Mouse (Mus musculus) myocyte (in vitro differentiated cells): Measurements from ENCODE around the gene Tmem101. TPM values are rescaled to one million over a fixed set of nuclear protein-coding genes. Genes with fewer than 3 reads are reported as not detected.

Experiments used
- H3K27me3 ChIP-seq: one replicate; pipeline ENCODE4 v1.6.1; 2011; ENCODE audit not compliant: control insufficient read depth, insufficient read depth, insufficient read length
- H3K36me3 ChIP-seq: one replicate; pipeline ENCODE4 v1.6.1; 2011; ENCODE audit not compliant: control insufficient read depth, insufficient read depth
- H3K4me2 ChIP-seq: one replicate; pipeline ENCODE4 v1.6.1; 2011; ENCODE audit warnings: low read depth, control low read depth
- H3K4me3 ChIP-seq: one replicate; pipeline ENCODE4 v1.5.1; 2011; ENCODE audit warnings: mild to moderate bottlenecking, control low read depth, moderate library complexity
- H3K79me2 ChIP-seq: one replicate; pipeline ENCODE4 v1.6.1; 2011; ENCODE audit not compliant: control insufficient read depth, insufficient read depth
- H3ac ChIP-seq: one replicate; pipeline ENCODE4 v1.6.1; 2011; ENCODE audit not compliant: control insufficient read depth, insufficient read length
- CEBPB ChIP-seq: IDR thresholded peaks from 2 replicates; pipeline ENCODE4 v1.6.1; 2011; ENCODE audit warnings: mild to moderate bottlenecking, moderate library complexity; ENCODE audit not compliant: poor library complexity, insufficient read depth, severe bottlenecking
- E2F4 ChIP-seq: IDR thresholded peaks from one replicate; pipeline ENCODE4 v1.6.1; 2011; ENCODE audit warnings: mild to moderate bottlenecking, control low read depth, moderate library complexity; ENCODE audit not compliant: insufficient read depth
- MAX ChIP-seq: IDR thresholded peaks from one replicate; pipeline ENCODE4 v1.6.1; 2011; ENCODE audit warnings: low read depth, mild to moderate bottlenecking, control low read depth
- MYOD1 ChIP-seq, 3 experiments: IDR thresholded peaks; one replicate each; pipeline ENCODE4 v1.6.1; 2011; ENCODE audit warnings: control low read depth in 2 of 3, low read depth in 2 of 3, mild to moderate bottlenecking in 2 of 3, moderate library complexity in 1 of 3; ENCODE audit not compliant: insufficient read length in 2 of 3, control insufficient read depth in 1 of 3
- MYOG ChIP-seq, 3 experiments: IDR thresholded peaks; one replicate each; pipeline ENCODE4 v1.6.1; 2011; ENCODE audit warnings: control low read depth in 2 of 3, low read depth in 2 of 3, mild to moderate bottlenecking in 2 of 3; ENCODE audit not compliant: insufficient read length in 2 of 3, control insufficient read depth in 1 of 3, insufficient read depth in 1 of 3
- POLR2A ChIP-seq: IDR thresholded peaks from one replicate; pipeline ENCODE4 v1.6.1; 2011; ENCODE audit warnings: low read depth, mild to moderate bottlenecking, control low read depth, moderate library complexity; ENCODE audit not compliant: insufficient read length
- POLR2AphosphoS2 ChIP-seq: IDR thresholded peaks from one replicate; pipeline ENCODE4 v1.6.1; 2011; ENCODE audit warnings: low read depth, control low read depth; ENCODE audit not compliant: insufficient read length
- REST ChIP-seq: IDR thresholded peaks from one replicate; pipeline ENCODE4 v1.6.1; 2011; ENCODE audit warnings: mild to moderate bottlenecking, control low read depth, moderate library complexity; ENCODE audit not compliant: insufficient read depth, insufficient read length
- SRF ChIP-seq: IDR thresholded peaks from one replicate; pipeline ENCODE4 v1.6.1; 2011; ENCODE audit warnings: low read depth; ENCODE audit not compliant: control insufficient read depth, insufficient read length
- TCF12 ChIP-seq: IDR thresholded peaks from one replicate; pipeline ENCODE4 v1.6.1; 2011; ENCODE audit warnings: mild to moderate bottlenecking, control low read depth; ENCODE audit not compliant: poor library complexity, insufficient read depth, severe bottlenecking
- TCF3 ChIP-seq: IDR thresholded peaks from one replicate; pipeline ENCODE4 v1.6.1; 2011; ENCODE audit warnings: low read depth, control low read depth; ENCODE audit not compliant: insufficient read length
- USF1 ChIP-seq: IDR thresholded peaks from one replicate; pipeline ENCODE4 v1.6.1; 2011; ENCODE audit warnings: low read depth, mild to moderate bottlenecking, control low read depth, moderate library complexity
- polyA plus RNA-seq: library from polyadenylated mRNA; unstranded; fragments of >200 nt; fragmentation: generic; extraction: Trizol; gene quantifications from one replicate; pipeline ENCODE4 v1.2.1, GENCODE M21; 2012; ENCODE audit warnings: missing spikeins

Gene Tmem101
- polyA plus RNA-seq, 1 experiment: 37.7 TPM

DNA sequence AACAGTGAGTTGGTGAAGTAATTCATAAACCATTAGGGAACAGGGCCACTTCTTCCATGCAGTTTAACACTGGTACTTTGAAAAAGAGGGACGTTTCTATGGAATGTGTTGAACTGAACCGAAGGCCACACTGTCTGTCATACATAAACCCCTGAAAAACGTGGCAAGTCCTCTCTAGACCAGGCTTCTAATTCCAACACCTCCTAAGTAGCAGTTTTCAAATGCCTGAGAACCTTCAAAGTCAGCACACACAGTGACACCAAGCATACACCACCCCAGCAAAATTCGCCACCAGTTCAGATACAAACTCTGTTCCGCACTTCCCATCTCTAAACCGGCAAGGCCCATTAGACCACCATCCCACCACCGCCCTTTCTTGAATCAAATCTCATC is 28.0 kb upstream of the Tmem101 start:
- Histone ChIP-seq H3K36me3 (peaks cover 17% of the 10 kb centered on the region), H3ac (peak overlapping the region; percentile 100), H3K4me2 (peak overlapping the region; percentile 99), H3K79me2 (peaks cover 57% of the 10 kb centered on the region), H3K27me3 (no peaks in the 10 kb centered on the region), H3K4me3 (peak overlapping the region; percentile 97)
- TF ChIP-seq USF1 (no peak), TCF3 (no peak), POLR2AphosphoS2 (no peak), E2F4 (no peak), MYOG (IDR thresholded peaks at IDR 0.05; ENCODE audit: control insufficient read depth in 1 of 3, insufficient read depth in 1 of 3, insufficient read length in 2 of 3, low read depth in 2 of 3) (no peak), MYOD1 (IDR thresholded peaks at IDR 0.05; ENCODE audit: control insufficient read depth in 1 of 3, insufficient read length in 2 of 3, low read depth in 2 of 3) (no peak), TCF12 (no peak), REST (no peak), SRF (no peak), MAX (no peak), CEBPB (no peak), POLR2A (no peak)

DNA sequence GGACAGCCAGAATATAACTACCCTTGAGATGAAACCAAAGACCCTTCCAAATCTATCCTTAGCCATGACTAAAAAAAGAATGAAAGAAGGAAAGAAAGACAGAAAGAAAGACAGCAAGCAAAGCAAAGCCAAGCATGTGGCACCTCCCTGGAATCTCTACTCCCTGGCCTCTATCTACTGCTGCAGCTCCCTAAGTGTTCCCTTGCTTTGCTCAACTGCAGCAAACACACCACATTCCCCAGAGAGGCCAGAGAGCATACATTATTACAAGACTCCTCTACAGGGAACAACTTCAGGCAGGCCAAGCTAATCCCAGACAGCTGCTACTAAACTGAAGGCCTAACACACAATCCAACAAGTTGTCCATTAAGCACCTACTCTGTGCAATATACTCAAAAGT is 23.6 kb upstream of the Tmem101 start:
- Histone ChIP-seq H3ac (no peak overlapping the region), H3K4me3 (no peak overlapping the region), H3K27me3 (no peaks in the 10 kb centered on the region), H3K36me3 (peaks cover 52% of the 10 kb centered on the region), H3K4me2 (no peak overlapping the region), H3K79me2 (peaks cover 97% of the 10 kb centered on the region)
- TF ChIP-seq USF1: no peak
- TF ChIP-seq TCF3: no peak
- no peak for TF ChIP-seq TCF12
- TF ChIP-seq POLR2AphosphoS2: no peak
- no peak for TF ChIP-seq POLR2A
- no peak for TF ChIP-seq REST
- no peak for TF ChIP-seq SRF
- no peak for TF ChIP-seq E2F4
- TF ChIP-seq MYOD1 (IDR thresholded peaks at IDR 0.05; ENCODE audit: control insufficient read depth in 1 of 3, insufficient read length in 2 of 3, low read depth in 2 of 3): no peak
- TF ChIP-seq MAX: no peak
- no peak for TF ChIP-seq CEBPB
- no peak for TF ChIP-seq MYOG (IDR thresholded peaks at IDR 0.05; ENCODE audit: control insufficient read depth in 1 of 3, insufficient read depth in 1 of 3, insufficient read length in 2 of 3, low read depth in 2 of 3)

DNA sequence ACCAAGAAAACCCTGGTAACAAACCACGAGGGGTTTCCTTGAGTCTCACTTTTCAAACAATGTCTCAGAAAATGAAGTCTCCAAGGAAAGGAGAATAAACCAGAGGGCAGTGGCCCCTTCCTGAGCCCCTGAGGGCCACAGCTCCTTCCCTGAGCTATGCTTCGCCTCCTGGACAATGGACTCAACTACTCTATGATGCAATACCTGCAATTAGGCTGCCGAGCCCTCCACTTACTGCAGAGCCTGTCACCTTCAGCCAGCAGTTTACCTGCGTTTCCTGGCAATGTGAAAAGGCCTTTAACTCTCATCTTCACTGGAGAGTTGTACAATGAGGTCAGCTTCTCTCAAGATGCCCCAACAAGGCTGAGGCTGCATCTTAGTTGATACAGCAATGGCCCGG is 12.5 kb upstream of the Tmem101 start:
- Histone ChIP-seq H3ac (no peak overlapping the region), H3K79me2 (peaks cover 63% of the 10 kb centered on the region), H3K4me3 (no peak overlapping the region), H3K36me3 (peaks cover 59% of the 10 kb centered on the region), H3K27me3 (no peaks in the 10 kb centered on the region), H3K4me2 (no peak overlapping the region)
- no peak for TF ChIP-seq CEBPB
- no peak for TF ChIP-seq SRF
- TF ChIP-seq USF1: no peak
- TF ChIP-seq POLR2A: no peak
- no peak for TF ChIP-seq TCF12
- no peak for TF ChIP-seq MAX
- no peak for TF ChIP-seq REST
- no peak for TF ChIP-seq E2F4
- no peak for TF ChIP-seq MYOG (IDR thresholded peaks at IDR 0.05; ENCODE audit: control insufficient read depth in 1 of 3, insufficient read depth in 1 of 3, insufficient read length in 2 of 3, low read depth in 2 of 3)
- no peak for TF ChIP-seq TCF3
- TF ChIP-seq MYOD1 (IDR thresholded peaks at IDR 0.05; ENCODE audit: control insufficient read depth in 1 of 3, insufficient read length in 2 of 3, low read depth in 2 of 3): no peak
- no peak for TF ChIP-seq POLR2AphosphoS2

DNA sequence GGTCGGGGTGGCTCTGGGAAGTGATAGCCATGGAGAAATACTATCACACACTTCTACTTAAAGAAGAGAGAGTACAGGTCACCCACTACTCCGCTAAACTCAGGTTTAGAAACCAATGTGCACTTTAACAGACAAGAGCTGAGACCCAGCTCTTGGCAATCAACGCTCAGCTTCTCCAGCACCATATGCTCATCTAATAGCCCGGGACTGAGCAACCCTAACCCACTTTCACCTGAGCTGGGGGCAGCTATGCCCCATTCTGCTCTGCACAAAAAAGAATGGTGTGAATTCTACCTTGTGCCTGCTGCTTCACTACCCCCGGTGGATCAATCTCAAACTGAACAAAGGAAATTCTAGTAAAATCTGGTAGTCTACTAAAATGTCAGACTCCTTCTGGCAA is 11.3 kb upstream of the Tmem101 start:
- TF ChIP-seq SRF (no peak), MYOG (IDR thresholded peaks at IDR 0.05; ENCODE audit: control insufficient read depth in 1 of 3, insufficient read depth in 1 of 3, insufficient read length in 2 of 3, low read depth in 2 of 3) (no peak), MAX (no peak), TCF3 (no peak), MYOD1 (IDR thresholded peaks at IDR 0.05; ENCODE audit: control insufficient read depth in 1 of 3, insufficient read length in 2 of 3, low read depth in 2 of 3) (no peak), CEBPB (no peak)
- Histone ChIP-seq H3K36me3 (peaks cover 65% of the 10 kb centered on the region), H3K4me3 (no peak overlapping the region), H3ac (no peak overlapping the region), H3K27me3 (no peaks in the 10 kb centered on the region), H3K4me2 (no peak overlapping the region), H3K79me2 (peaks cover 52% of the 10 kb centered on the region)

DNA sequence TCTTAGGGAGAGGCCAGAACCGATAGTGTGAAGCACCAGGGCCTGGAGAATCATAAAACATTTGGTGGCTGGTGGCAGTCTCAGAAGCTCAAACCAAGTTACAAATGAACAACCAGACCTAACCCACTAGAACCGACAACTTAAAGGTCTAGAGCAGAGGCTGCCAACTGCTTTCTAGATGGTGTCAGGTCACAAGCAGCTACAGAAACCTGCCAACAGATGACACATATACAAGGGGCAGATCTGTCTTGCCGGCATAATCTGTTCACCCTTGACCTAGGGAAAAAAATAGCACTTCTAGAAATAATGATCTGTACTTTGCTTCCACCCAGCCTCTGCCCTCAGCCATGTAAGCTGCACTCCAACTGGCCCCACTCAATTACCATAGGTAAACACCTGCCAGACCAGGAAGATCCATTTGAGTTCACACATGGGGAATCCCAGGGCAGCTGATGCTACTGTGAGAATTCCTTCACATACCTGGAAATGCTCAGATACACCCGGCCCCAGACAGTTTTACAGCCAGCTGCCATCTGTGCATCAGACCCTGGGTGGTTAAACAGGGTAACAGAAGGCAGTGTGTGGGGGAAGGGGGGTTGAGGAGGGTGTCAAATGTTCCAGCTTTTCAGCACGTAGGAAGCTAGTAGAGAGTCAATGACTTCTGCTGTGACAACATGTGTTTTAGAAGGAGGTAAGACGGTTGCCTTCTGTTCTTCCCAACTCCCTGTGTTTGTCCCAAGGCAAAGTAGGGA is 9.9 kb upstream of the Tmem101 start:
- Histone ChIP-seq H3K4me3 (no peak overlapping the region), H3K4me2 (peak overlapping the region; percentile 18), H3K36me3 (peaks cover 62% of the 10 kb centered on the region), H3K27me3 (no peaks in the 10 kb centered on the region), H3K79me2 (peaks cover 38% of the 10 kb centered on the region), H3ac (no peak overlapping the region)
- peak in 1 of 3 experiments; percentile 7 for TF ChIP-seq MYOD1 (IDR thresholded peaks at IDR 0.05; ENCODE audit: control insufficient read depth in 1 of 3, insufficient read length in 2 of 3, low read depth in 2 of 3)
- TF ChIP-seq REST: no peak
